Mouse (Mus musculus) spleen, adult 2 months (tissue): Measurements from ENCODE around the gene Gm9767.

Source experiments
- CTCF ChIP-seq: fragments of 200-500 bp; IDR thresholded peaks from 2 replicates; pipeline ENCODE4 v1.5.1; 2011; ENCODE audit warnings: mild to moderate bottlenecking, inconsistent platforms; ENCODE audit not compliant: insufficient read depth, insufficient read length, insufficient replicate concordance; ENCODE audit errors: extremely low read depth
- POLR2A ChIP-seq: fragments of 200-500 bp; IDR thresholded peaks from 2 replicates; pipeline ENCODE4 v1.6.1; 2011; ENCODE audit warnings: low read depth, low read length, inconsistent platforms

GRCm38 (mm10) chr10:26103330-26103982, 25.4 kb downstream of the Gm9767 start:
- no peak for TF ChIP-seq CTCF
- TF ChIP-seq POLR2A, result no peak
